Mouse (Mus musculus): ENCODE results near the gene Prpmp5.
"Not testable (repeated sequence)": the region's sequence is repeated elsewhere in the genome, so short reads cannot be mapped to it uniquely, and the experiment has no call there.

The Prpmp5 gene
- long read RNA-seq, experiment 1 = 0 reads
- long read RNA-seq, experiment 2 = 0 reads

DNA sequence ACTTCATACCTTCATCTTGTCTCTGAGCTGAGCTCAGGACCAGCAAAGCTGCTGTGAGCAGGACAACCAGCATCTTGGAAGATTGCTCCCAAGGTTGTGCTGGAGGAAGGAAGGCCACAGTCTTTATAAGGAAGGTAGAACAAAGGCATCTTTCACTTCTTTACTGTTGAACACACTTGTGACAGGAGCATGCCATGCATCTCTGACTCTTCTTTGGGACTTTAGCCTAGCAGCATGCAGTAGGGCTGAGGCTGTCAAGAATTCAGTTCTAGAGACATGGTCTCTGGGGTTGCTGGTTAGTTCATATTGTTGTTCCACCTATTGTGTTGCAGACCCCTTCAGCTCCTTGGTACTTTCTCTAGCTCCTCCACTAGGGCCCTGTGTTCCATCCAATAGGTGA, at the start of gene Prpmp5:
Gene Prpmp5, minus strand, starts transcription at position 101 of the 400 bp plus-strand sequence.
- intact Hi-C loops (cut with DNase I) = not testable (repeated sequence)

DNA sequence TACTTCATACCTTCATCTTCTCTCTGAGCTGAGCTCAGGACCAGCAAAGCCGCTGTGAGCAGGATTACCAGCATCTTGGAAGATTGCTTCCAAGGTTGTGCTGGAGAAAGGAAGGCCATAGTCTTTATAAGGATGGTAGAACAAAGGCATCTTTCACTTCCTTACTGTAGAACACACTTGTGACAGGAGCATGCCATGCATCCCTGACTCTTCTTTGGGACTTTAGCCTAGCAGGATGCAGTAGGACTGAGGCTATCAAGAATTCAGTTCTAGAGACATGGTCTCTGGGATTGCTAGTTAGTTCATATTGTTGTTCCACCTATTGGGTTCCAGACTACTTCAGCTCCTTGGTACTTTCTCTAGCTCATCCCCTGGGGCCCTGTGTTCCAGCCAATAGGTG, 49.5 kb upstream of the Prpmp5 start, which contains the start of gene Gm8882:
Gene Gm8882, minus strand, starts transcription at position 101 of the 400 bp plus-strand sequence.
- intact Hi-C loops (cut with DNase I) = not testable (repeated sequence)
